10 mouse cellular contexts compared by ENCODE assay signal in genomic region chr9:42908657-42909313, GRCm38 (mm10). TPM values are rescaled to one million over a fixed set of nuclear protein-coding genes. Genes with fewer than 3 reads are reported as not detected.
DNase-seq lines count a peak whose midpoint lies in the region; ATAC-seq and TF ChIP-seq lines count a peak whose summit lies in the region.
"Had no signal": no experiment of that assay in that cellular context is flagged by ENCODE, and none has a peak within 500 bp of the region (broad histone marks: within the 10 kb centered on the region; RNA-seq: fewer than 3 reads in every experiment).

No protein-coding gene starts in this region.

- WGBS in intestine, embryonic 14.5 days, result 20% methylated on average over 8 of the region's 8 CpGs
- 39% methylated on average over 8 of the region's 8 CpGs for WGBS in liver, adult 2 months
- 24% methylated on average over 8 of the region's 8 CpGs for WGBS in stomach, embryonic 15.5 days
- 68% methylated on average over 8 of the region's 8 CpGs for WGBS in forebrain, embryonic 13.5 days

- no peak overlapping the region for H3K4me3 ChIP-seq in intestine, embryonic 14.5 days (ENCODE audit: low read depth, low read length)
- H3K4me3 ChIP-seq in liver, adult 2 months (ENCODE audit: insufficient read depth, low read depth, low read length), result no peak overlapping the region
- no peak overlapping the region for H3K4me3 ChIP-seq in stomach, embryonic 15.5 days (replicated peaks)
- no peak overlapping the region for H3K4me3 ChIP-seq in forebrain, embryonic 13.5 days
- H3K4me3 ChIP-seq: erythroblast, embryonic 14.5 days had no signal

- H3K9me3 ChIP-seq in intestine, embryonic 14.5 days (ENCODE audit: control insufficient read depth, low read length), result no peaks in the 10 kb centered on the region
- H3K9me3 ChIP-seq in stomach, embryonic 15.5 days, result no peaks in the 10 kb centered on the region
- no peaks in the 10 kb centered on the region; the same call in 1 of the 2 replicates for H3K9me3 ChIP-seq in forebrain, embryonic 13.5 days (replicated peaks)

- no peak for TF ChIP-seq POLR2A in liver, adult 2 months (IDR thresholded peaks at IDR 0.05; ENCODE audit: extremely low read depth, insufficient read depth, low read length)

- peak overlapping the region; percentile 11; the same call in 1 of the 2 replicates for H3K4me2 ChIP-seq in intestine, embryonic 14.5 days (ENCODE audit: low read length)
- peak overlapping the region; percentile 25; the same call in 1 of the 2 replicates for H3K4me2 ChIP-seq in stomach, embryonic 15.5 days
- no peak overlapping the region for H3K4me2 ChIP-seq in forebrain, embryonic 13.5 days

- no peaks in the 10 kb centered on the region for H3K79me2 ChIP-seq in liver, adult 2 months (ENCODE audit: control insufficient read depth, insufficient read depth, low read length)

- peak; percentile 51 for ATAC-seq in intestine, embryonic 14.5 days (replicated peaks; ENCODE audit: low FRiP score, low TSS enrichment, low read depth)
- peak; percentile 75 for ATAC-seq in stomach, embryonic 15.5 days (ENCODE audit: insufficient read depth, low FRiP score, low read depth)
- no peak for ATAC-seq in forebrain, embryonic 13.5 days

- H3K27ac ChIP-seq in intestine, embryonic 14.5 days (ENCODE audit: low read depth), result peak overlapping the region; percentile 75
- peak overlapping the region; percentile 37; the same call in 1 of the 2 replicates for H3K27ac ChIP-seq in liver, adult 2 months (replicated peaks; ENCODE audit: insufficient read depth, low read depth, low read length)
- H3K27ac ChIP-seq in stomach, embryonic 15.5 days, result peak overlapping the region; percentile 36; the same call in 1 of the 2 replicates
- no peak overlapping the region for H3K27ac ChIP-seq in forebrain, embryonic 13.5 days

- H3K9ac ChIP-seq in intestine, embryonic 14.5 days (ENCODE audit: low read length), result no peak overlapping the region
- no peak overlapping the region for H3K9ac ChIP-seq in liver, adult 2 months (ENCODE audit: low read depth, low read length)
- no peak overlapping the region for H3K9ac ChIP-seq in stomach, embryonic 15.5 days
- H3K9ac ChIP-seq in forebrain, embryonic 13.5 days, result no peak overlapping the region

- no peaks in the 10 kb centered on the region for H3K36me3 ChIP-seq in intestine, embryonic 14.5 days (ENCODE audit: control insufficient read depth, insufficient read depth, low read length)
- H3K36me3 ChIP-seq in liver, adult 2 months (ENCODE audit: control insufficient read depth, insufficient read depth, low read length), result no peaks in the 10 kb centered on the region
- no peaks in the 10 kb centered on the region for H3K36me3 ChIP-seq in stomach, embryonic 15.5 days
- H3K36me3 ChIP-seq in forebrain, embryonic 13.5 days (ENCODE audit: poor library complexity, severe bottlenecking), result no peaks in the 10 kb centered on the region

- peaks cover 27% of the 10 kb centered on the region for H3K4me1 ChIP-seq in intestine, embryonic 14.5 days (replicated peaks; ENCODE audit: control insufficient read depth, insufficient read depth, low read length)
- no peaks in the 10 kb centered on the region; the same call in 1 of the 2 replicates for H3K4me1 ChIP-seq in liver, adult 2 months (ENCODE audit: control insufficient read depth, insufficient read depth, low read length)
- peaks cover 22% of the 10 kb centered on the region for H3K4me1 ChIP-seq in stomach, embryonic 15.5 days
- H3K4me1 ChIP-seq in forebrain, embryonic 13.5 days, result peaks cover 25% of the 10 kb centered on the region

- DNase-seq in kidney, adult 11 months, result peak; percentile 12
- DNase-seq in kidney, adult 8-10 months, result no peak
- peak; percentile 66 for DNase-seq in intestine, embryonic 14.5 days (ENCODE audit: low spot score)
- peak; percentile 58 for DNase-seq in liver, adult 2 months (ENCODE audit: extremely low read depth, low read depth, low spot score)
- DNase-seq in cerebellum, adult 11 months, result no peak
- no peak for DNase-seq in right cerebral cortex, postnatal 4 days
- DNase-seq: adrenal gland, postnatal 10 days had no signal

- no peaks in the 10 kb centered on the region for H3K27me3 ChIP-seq in intestine, embryonic 14.5 days (replicated peaks; ENCODE audit: control insufficient read depth, insufficient read depth, low read length)
- no peaks in the 10 kb centered on the region for H3K27me3 ChIP-seq in liver, adult 2 months (ENCODE audit: control insufficient read depth, insufficient read depth, low read length)
- no peaks in the 10 kb centered on the region for H3K27me3 ChIP-seq in stomach, embryonic 15.5 days (replicated peaks)
- H3K27me3 ChIP-seq in forebrain, embryonic 13.5 days, result peaks cover 4% of the 10 kb centered on the region; the same call in 1 of the 2 replicates

- TF ChIP-seq CTCF in liver, adult 2 months (IDR thresholded peaks at IDR 0.05; ENCODE audit: low read depth, low read length), result no peak

RNA-seq across cellular contexts. Expression of gene Grik4, which starts 35.5 kb away (rescaled TPM):
- polyA plus RNA-seq in intestine, embryonic 14.5 days (2014; fragmentation: Nextera tagmentation; extraction: Ambion mirVana), result 1.3 and 1.8 TPM in 2 replicates
- total RNA-seq in liver, adult 2 months (2014; rRNA removed), result under 0.01 and 0.07 TPM in 2 replicates
- polyA plus RNA-seq in liver, adult 2 months (2012; rRNA removed), result 0.04 and 0.09 TPM in 2 replicates
- 1.1 TPM in 2 replicates for polyA plus RNA-seq in stomach, embryonic 15.5 days (2015; fragmentation: Nextera tagmentation; extraction: Ambion mirVana)
- 2.4 and 2.6 TPM in 2 replicates for polyA plus RNA-seq in forebrain, embryonic 13.5 days (2015; fragmentation: Nextera tagmentation; extraction: Ambion mirVana)
- polyA plus RNA-seq: erythroblast, embryonic 14.5 days had no signal

Comparison
In these comparisons a context has a peak if more than half of its experiments do, and no peak if none do; other contexts are left out.
1. DNase-seq: peak in kidney, adult 11 months (single experiment), intestine, embryonic 14.5 days (single experiment) and liver, adult 2 months (single experiment); none in kidney, adult 8-10 months (0 of 2), cerebellum, adult 11 months (single experiment) and right cerebral cortex, postnatal 4 days (single experiment).